Mouse (Mus musculus) liver, postnatal 0 days (tissue): Measurements from ENCODE around the gene Zfp607b. TPM values are rescaled to one million over a fixed set of nuclear protein-coding genes. Genes with fewer than 3 reads are reported as not detected.

Experiments used
- ATAC-seq: fragments of 200-750 bp; cut with Nextera tagmentation; 2 replicates; pipeline ENCODE4 v1.8.0; 2017; ENCODE audit warnings: mild to moderate bottlenecking, moderate library complexity
- DNase-seq: peaks from one replicate; pipeline ENCODE4 v3.0.0-alpha.2; 2016
- H3K27ac ChIP-seq: fragments of 300-500 bp; sonication (generic); 2 replicates; pipeline ENCODE4 v1.5.1; 2014; ENCODE audit warnings: antibody characterized with exemption, moderate library complexity, mild to moderate bottlenecking, low read depth
- H3K27me3 ChIP-seq: fragments of 300-500 bp; sonication (generic); 2 replicates; pipeline ENCODE4 v1.6.1; 2014; ENCODE audit warnings: low read length, control low read depth, mixed read lengths; ENCODE audit not compliant: insufficient read depth
- H3K36me3 ChIP-seq: fragments of 300-500 bp; sonication (generic); replicated peaks from 2 replicates; pipeline ENCODE4 v1.6.1; 2014; ENCODE audit warnings: mild to moderate bottlenecking, control low read depth, low read length, moderate library complexity, mixed read lengths; ENCODE audit not compliant: insufficient read depth
- H3K4me1 ChIP-seq: fragments of 300-500 bp; sonication (generic); 2 replicates; pipeline ENCODE4 v1.6.1; 2014; ENCODE audit warnings: antibody characterized with exemption, mild to moderate bottlenecking, control low read depth; ENCODE audit not compliant: insufficient read depth
- H3K4me2 ChIP-seq: fragments of 300-500 bp; sonication (generic); 2 replicates; pipeline ENCODE4 v1.6.1; 2014; ENCODE audit warnings: low read depth, mild to moderate bottlenecking, low read length, moderate library complexity, mixed read lengths
- H3K4me3 ChIP-seq: fragments of 300-500 bp; sonication (generic); 2 replicates; pipeline ENCODE4 v1.5.1; 2014; ENCODE audit warnings: low read depth, low read length
- H3K9ac ChIP-seq: fragments of 300-500 bp; sonication (generic); replicated peaks from 2 replicates; pipeline ENCODE4 v1.6.1; 2014; ENCODE audit warnings: mild to moderate bottlenecking, moderate library complexity
- H3K9me3 ChIP-seq: fragments of 300-500 bp; sonication (generic); 2 replicates; pipeline ENCODE4 v1.6.1; 2016; ENCODE audit warnings: mild to moderate bottlenecking, control low read depth, low read length, mixed read lengths
- CTCF ChIP-seq: sonication (generic); IDR thresholded peaks from 2 replicates; pipeline ENCODE4 v1.5.1; 2016; ENCODE audit warnings: antibody characterized with exemption, low read depth
- EP300 ChIP-seq: IDR thresholded peaks from 2 replicates; pipeline ENCODE4 v1.6.1; 2016; ENCODE audit warnings: antibody characterized with exemption, low read depth, mild to moderate bottlenecking
- WGBS: fragments of 180-500 bp; shearing (Covaris S2); extraction: QIAGEN DNeasy Blood & Tissue Kit; methylation state at CpG from one replicate; pipeline ENCODE4 v1.1.7; 2014; ENCODE audit not compliant: insufficient replicate concordance; 5-methylcytosine and 5-hydroxymethylcytosine counted together
- polyA plus RNA-seq: library from polyadenylated mRNA; unstranded; fragments of >200 nt; fragmentation: Nextera tagmentation; extraction: Ambion mirVana; gene quantifications from 2 replicates; pipeline ENCODE4 v1.2.1, GENCODE M21; 2015

Zfp607b gene
- polyA plus RNA-seq, 1 experiment from 2014 or later: 0.46 TPM

DNA sequence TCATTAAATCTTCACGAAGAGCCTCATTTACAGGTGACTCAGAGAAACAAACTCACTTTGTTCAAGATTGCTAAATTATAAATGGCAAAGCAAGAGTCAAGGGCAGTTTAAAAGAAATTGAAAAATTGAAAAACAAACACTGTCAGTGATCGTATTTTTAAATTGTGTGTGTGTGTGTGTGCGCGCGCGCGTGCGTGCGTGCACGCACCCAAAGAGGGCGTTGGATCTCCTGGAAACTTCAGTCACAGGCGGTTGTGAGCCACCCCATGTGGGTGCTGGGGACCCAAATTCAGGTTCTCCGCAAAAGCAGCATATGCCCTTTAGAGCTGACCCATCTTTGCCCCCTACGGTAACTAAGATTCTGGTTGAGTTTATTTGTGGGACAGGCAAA is 13.9 kb upstream of the Zfp607b start:
- Histone ChIP-seq H3K9ac (peak overlapping the region; percentile 76; the same call in 1 of the 2 replicates), H3K27me3 (no peaks in the 10 kb centered on the region), H3K27ac (no peak overlapping the region), H3K4me3 (peak overlapping the region; percentile 86), H3K9me3 (no peaks in the 10 kb centered on the region), H3K36me3 (no peaks in the 10 kb centered on the region), H3K4me2 (peak overlapping the region; percentile 100), H3K4me1 (peaks cover 12% of the 10 kb centered on the region)
- DNase-seq (no peak), ATAC-seq (no peak)
- TF ChIP-seq EP300 (no peak), CTCF (no peak)
- WGBS: 34% methylated on average over 14 of the region's 14 CpGs

DNA sequence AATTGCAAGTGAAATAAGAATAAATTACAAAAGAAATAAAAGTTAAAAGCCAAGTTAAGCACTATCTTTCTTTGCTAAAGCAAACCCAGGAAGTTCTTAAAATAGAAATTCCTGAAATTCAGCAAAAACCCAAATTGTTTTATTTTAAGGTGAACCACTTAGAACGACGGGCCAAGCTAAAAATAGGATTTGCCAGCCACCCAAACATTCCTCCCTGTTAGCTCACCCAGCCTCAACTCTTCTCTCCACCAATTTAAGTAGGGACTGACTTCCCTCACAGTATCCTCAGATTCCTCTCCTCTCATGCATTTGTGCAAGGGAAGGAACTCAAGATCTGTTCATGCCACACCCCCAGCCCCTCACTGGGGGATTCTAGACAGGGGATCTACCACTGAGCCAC is 5.9 kb upstream of the Zfp607b start:
- H3K4me3 ChIP-seq: no peak overlapping the region
- H3K27me3 ChIP-seq: no peaks in the 10 kb centered on the region
- H3K36me3 ChIP-seq: no peaks in the 10 kb centered on the region
- peaks cover 4% of the 10 kb centered on the region; the same call in 1 of the 2 replicates for H3K4me1 ChIP-seq
- H3K27ac ChIP-seq: no peak overlapping the region
- 19% methylated on average over 2 of the region's 2 CpGs for WGBS
- H3K9ac ChIP-seq: no peak overlapping the region
- ATAC-seq: no peak
- DNase-seq: no peak
- TF ChIP-seq CTCF (no peak), EP300 (no peak)
- H3K9me3 ChIP-seq: no peaks in the 10 kb centered on the region
- no peak overlapping the region for H3K4me2 ChIP-seq

DNA sequence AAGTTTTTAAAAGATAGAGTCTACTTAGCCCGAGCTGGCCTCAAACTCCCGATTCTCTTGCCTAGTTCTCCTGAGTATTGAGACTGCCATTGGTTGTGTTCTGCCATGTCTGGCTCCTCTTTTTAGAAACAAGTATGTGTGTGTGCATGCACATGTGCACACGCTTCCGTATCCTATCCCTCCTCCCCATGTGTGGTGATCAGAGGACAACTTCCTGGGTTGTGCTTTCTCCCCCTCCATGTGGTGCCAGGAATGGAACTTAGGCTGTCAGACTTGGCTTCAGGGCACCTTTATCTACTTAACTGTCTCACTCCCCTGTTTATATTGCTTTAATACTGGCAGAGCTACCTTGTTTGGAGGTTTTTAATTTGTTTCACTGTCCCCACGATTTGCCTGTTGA is 3.9 kb upstream of the Zfp607b start:
- no peaks in the 10 kb centered on the region for H3K36me3 ChIP-seq
- WGBS: 32% methylated on average over 5 of the region's 5 CpGs
- H3K4me2 ChIP-seq: no peak overlapping the region
- ATAC-seq (no peak), DNase-seq (no peak)
- TF ChIP-seq EP300: no peak
- TF ChIP-seq CTCF: no peak
- H3K27me3 ChIP-seq: no peaks in the 10 kb centered on the region
- no peak overlapping the region for H3K4me3 ChIP-seq
- no peak overlapping the region for H3K9ac ChIP-seq
- H3K27ac ChIP-seq: no peak overlapping the region
- H3K9me3 ChIP-seq: no peaks in the 10 kb centered on the region
- peaks cover 14% of the 10 kb centered on the region for H3K4me1 ChIP-seq

DNA sequence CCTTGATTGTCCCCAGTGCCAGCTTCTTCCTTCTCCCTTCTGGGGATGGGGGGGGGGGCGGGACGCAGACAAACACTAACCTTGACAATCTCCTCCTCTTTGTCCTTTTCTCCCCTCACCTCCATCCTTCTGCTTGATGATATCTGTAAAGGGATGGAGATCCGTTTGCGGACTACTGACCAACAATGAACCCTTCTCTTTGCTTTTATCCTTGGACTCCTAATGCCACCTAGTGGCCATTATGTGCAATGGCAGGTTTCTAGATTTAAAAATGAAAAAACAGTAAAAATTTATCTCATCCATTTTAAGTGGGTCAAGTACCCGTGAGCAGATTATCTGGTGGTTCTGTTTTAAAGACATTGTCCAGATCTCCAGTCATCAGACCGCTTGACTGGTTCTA is 3.5 kb upstream of the Zfp607b start:
- no peak overlapping the region for H3K27ac ChIP-seq
- no peak overlapping the region for H3K4me2 ChIP-seq
- H3K4me3 ChIP-seq: no peak overlapping the region
- no peak for DNase-seq
- H3K36me3 ChIP-seq: no peaks in the 10 kb centered on the region
- TF ChIP-seq EP300: no peak
- peak; percentile 85 for TF ChIP-seq CTCF
- no peak overlapping the region for H3K9ac ChIP-seq
- no peaks in the 10 kb centered on the region for H3K9me3 ChIP-seq
- WGBS: 0% methylated on average over 6 of the region's 6 CpGs
- no peak for ATAC-seq
- H3K4me1 ChIP-seq: peaks cover 14% of the 10 kb centered on the region
- no peaks in the 10 kb centered on the region for H3K27me3 ChIP-seq

DNA sequence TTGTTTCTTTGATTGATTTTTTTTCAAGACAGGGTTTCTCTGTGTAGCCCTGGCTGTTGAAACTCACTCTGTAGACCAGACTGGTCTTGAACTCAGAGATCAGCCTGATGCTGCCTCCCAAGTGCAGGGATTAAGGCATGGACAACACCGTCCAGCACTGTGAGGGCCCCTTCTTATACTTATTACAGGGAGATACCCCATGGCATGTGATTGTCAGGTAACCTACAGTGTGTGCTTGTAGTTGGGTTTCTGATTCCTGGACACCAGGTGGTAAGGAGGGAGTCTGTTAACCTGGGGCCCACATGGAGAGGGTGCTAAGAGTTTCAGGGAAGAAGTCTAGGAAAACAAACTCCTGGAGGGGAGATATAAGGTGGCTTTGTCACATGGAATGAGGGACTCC is 2.1 kb upstream of the Zfp607b start:
- no peak overlapping the region for H3K27ac ChIP-seq
- DNase-seq (no peak), ATAC-seq (no peak)
- TF ChIP-seq CTCF (no peak), EP300 (no peak)
- 90% methylated on average over 1 of the region's 1 CpGs for whole genome bisulfite sequencing
- no peaks in the 10 kb centered on the region for H3K9me3 ChIP-seq
- H3K27me3 ChIP-seq: no peaks in the 10 kb centered on the region
- H3K9ac ChIP-seq: no peak overlapping the region
- no peak overlapping the region for H3K4me3 ChIP-seq
- no peak overlapping the region for H3K4me2 ChIP-seq
- H3K4me1 ChIP-seq: peaks cover 14% of the 10 kb centered on the region
- no peaks in the 10 kb centered on the region for H3K36me3 ChIP-seq

DNA sequence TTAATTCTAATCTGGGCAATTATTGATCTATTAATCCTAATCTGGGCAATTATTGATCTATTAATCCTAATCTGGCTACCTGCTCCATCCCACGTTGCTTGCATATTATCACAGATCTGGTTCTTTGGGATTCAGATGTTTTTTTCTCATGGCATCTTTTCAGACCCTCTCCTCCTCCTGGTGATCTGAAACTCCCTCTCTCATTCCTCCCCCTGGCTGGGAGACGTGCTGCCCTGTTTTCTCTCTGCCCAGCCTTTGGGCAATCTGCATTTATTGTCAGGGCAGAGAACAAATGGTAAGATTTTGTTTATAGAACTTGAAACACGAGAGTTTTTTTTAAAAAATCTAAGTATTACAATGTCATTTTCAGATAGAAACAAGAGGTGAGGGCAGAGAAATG is 1.3 kb upstream of the Zfp607b start:
- Histone ChIP-seq H3K27me3 (no peaks in the 10 kb centered on the region), H3K9ac (no peak overlapping the region), H3K9me3 (no peaks in the 10 kb centered on the region), H3K4me2 (peak overlapping the region; percentile 88; the same call in 1 of the 2 replicates), H3K36me3 (no peaks in the 10 kb centered on the region), H3K4me1 (peaks cover 14% of the 10 kb centered on the region), H3K27ac (no peak overlapping the region), H3K4me3 (no peak overlapping the region)
- DNase-seq (no peak), ATAC-seq (no peak)
- no peak for TF ChIP-seq EP300
- TF ChIP-seq CTCF: no peak
- WGBS: 68% methylated on average over 3 of the region's 3 CpGs

DNA sequence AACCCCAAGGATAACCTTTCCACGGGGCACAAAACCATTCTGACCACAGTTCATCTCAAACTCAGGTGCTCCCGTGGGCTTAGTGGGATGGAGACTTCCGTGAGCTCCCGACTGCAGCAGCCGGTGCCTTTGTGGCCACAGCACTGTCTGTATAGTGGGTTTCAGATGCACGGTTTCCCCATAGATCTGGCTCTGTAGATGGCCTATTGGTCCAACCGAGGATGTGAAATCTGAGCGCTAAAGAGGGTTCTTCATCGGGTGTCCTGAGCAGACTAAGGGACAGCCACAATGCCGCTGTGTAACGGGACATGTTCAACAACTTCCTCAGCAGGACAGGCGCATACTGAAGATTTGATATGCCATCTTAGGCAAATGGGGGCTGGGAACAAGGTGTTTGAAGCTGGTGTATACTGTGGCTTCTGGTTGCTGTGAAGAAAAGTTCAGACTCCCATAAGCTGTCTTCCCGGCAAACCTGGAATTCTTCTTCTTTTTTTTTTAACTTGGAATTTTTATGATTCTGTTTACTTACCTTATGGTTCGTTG is 823 bp upstream of the Zfp607b start:
- DNase-seq (no peak), ATAC-seq (no peak)
- no peaks in the 10 kb centered on the region for H3K27me3 ChIP-seq
- H3K27ac ChIP-seq: peak overlapping the region; percentile 64
- H3K4me2 ChIP-seq: peak overlapping the region; percentile 88
- WGBS: 30% methylated on average over 14 of the region's 14 CpGs
- H3K4me1 ChIP-seq: peaks cover 14% of the 10 kb centered on the region
- H3K36me3 ChIP-seq: no peaks in the 10 kb centered on the region
- TF ChIP-seq EP300 (no peak), CTCF (no peak)
- peak overlapping the region; percentile 71 for H3K9ac ChIP-seq
- peak overlapping the region; percentile 52 for H3K4me3 ChIP-seq
- H3K9me3 ChIP-seq: no peaks in the 10 kb centered on the region
